Comparison of ENCODE assay signal across 8 mouse cellular contexts in the genomic region with DNA sequence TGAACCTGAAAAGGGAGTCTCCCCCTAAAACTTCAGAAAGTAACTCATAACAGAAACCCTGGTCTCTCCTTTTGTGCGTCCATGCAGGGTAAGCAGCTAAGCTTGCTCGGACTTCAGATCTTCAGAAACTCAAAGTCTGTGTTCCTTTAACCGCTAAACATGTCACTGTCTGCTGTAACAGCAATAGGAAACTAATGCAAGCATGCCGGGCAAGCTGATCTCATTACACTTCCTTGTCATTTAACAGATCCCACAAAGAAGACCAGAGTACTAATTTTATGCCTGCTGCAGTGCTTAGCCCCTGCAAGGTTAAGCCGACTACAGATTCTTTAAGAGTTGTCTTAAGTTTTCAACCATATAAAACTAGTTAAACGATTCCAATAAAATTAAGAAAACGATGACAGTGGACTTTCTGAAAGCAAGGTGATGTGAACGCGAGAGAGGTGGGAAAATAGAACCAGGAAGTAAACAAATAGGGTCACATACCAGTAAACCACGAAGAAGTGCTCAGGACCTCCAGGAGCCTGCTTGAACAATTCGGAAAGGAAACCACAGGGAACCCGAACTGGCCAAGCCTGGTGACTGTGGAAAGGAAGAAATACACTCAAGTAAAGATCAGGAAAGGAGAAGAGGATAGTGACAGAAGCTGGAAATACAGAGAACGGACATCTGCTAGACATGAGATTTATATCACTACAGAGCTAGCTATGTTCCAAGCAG. TPM values are rescaled to one million over a fixed set of nuclear protein-coding genes. Genes with fewer than 3 reads are reported as not detected.
A peak's percentile ranks its signal among the peaks of the same experiment; 100 is the strongest.
DNase-seq lines count a peak whose midpoint lies in the region; ATAC-seq lines count a peak whose summit lies in the region.

No protein-coding gene starts in this region.

- H3K27me3 ChIP-seq in embryonic facial prominence, embryonic 13.5 days: no peaks in the 10 kb centered on the region
- no peaks in the 10 kb centered on the region for H3K27me3 ChIP-seq in hindbrain, embryonic 13.5 days

- H3K9me3 ChIP-seq in embryonic facial prominence, embryonic 13.5 days: no peaks in the 10 kb centered on the region
- H3K9me3 ChIP-seq in hindbrain, embryonic 13.5 days: no peaks in the 10 kb centered on the region

- peak overlapping the region; percentile 67 for H3K4me3 ChIP-seq in embryonic facial prominence, embryonic 13.5 days
- H3K4me3 ChIP-seq in hindbrain, embryonic 13.5 days: peak overlapping the region; percentile 72

- peak; percentile 5 for DNase-seq in adrenal gland, adult 2 months
- no peak for DNase-seq in adrenal gland, postnatal 4 days (ENCODE audit: low spot score in 2 of 2)
- peak; percentile 67 for DNase-seq in 416B (ENCODE audit: low read depth)
- peak; percentile 10 for DNase-seq in lung, postnatal 36 days
- no peak for DNase-seq in urinary bladder, postnatal 10 days (ENCODE audit: low spot score)
- no peak for DNase-seq in layer of hippocampus, adult 8-10 months (ENCODE audit: low spot score in 2 of 2)

- peaks cover 28% of the 10 kb centered on the region for H3K36me3 ChIP-seq in embryonic facial prominence, embryonic 13.5 days
- peaks cover 10% of the 10 kb centered on the region for H3K36me3 ChIP-seq in hindbrain, embryonic 13.5 days

- WGBS in embryonic facial prominence, embryonic 13.5 days: 12% methylated on average over 13 of the region's 13 CpGs
- 22% methylated on average over 13 of the region's 13 CpGs for WGBS in hindbrain, embryonic 13.5 days

- peak overlapping the region; percentile 84 for H3K9ac ChIP-seq in embryonic facial prominence, embryonic 13.5 days
- H3K9ac ChIP-seq in hindbrain, embryonic 13.5 days: peak overlapping the region; percentile 86

- ATAC-seq in embryonic facial prominence, embryonic 13.5 days (ENCODE audit: insufficient number of reproducible peaks, insufficient read depth, low FRiP score, low TSS enrichment, low read depth): no peak
- ATAC-seq in hindbrain, embryonic 13.5 days (ENCODE audit: low FRiP score): no peak

- H3K4me2 ChIP-seq in embryonic facial prominence, embryonic 13.5 days: peak overlapping the region; percentile 69
- peak overlapping the region; percentile 64 for H3K4me2 ChIP-seq in hindbrain, embryonic 13.5 days

- peak overlapping the region; percentile 91 for H3K27ac ChIP-seq in embryonic facial prominence, embryonic 13.5 days
- H3K27ac ChIP-seq in hindbrain, embryonic 13.5 days: peak overlapping the region; percentile 94; the same call in 1 of the 2 replicates

- H3K4me1 ChIP-seq in embryonic facial prominence, embryonic 13.5 days: peaks cover 11% of the 10 kb centered on the region
- H3K4me1 ChIP-seq in hindbrain, embryonic 13.5 days (replicated peaks): peaks cover 13% of the 10 kb centered on the region

RNA-seq across cellular contexts. Expression of a gene that starts 1.0 kb away (rescaled TPM):
- total RNA-seq in adrenal gland, adult 2 months (2021): 10 to 100 TPM; 33.2 to 37.5 TPM
- polyA plus RNA-seq in adrenal gland, adult 2 months (2012; rRNA removed): 3.3 and 3.7 TPM in 2 replicates
- 10 to 100 TPM; 43.0 to 64.2 TPM for total RNA-seq in adrenal gland, postnatal 4 days (2021)
- 43.6 and 47.3 TPM in 2 replicates for polyA plus RNA-seq in embryonic facial prominence, embryonic 13.5 days (2015; fragmentation: Nextera tagmentation; extraction: Ambion mirVana)
- polyA plus RNA-seq in hindbrain, embryonic 13.5 days (2015; fragmentation: Nextera tagmentation; extraction: Ambion mirVana): 23.1 and 23.3 TPM in 2 replicates
- 10 to 100 TPM; 21.6 to 30.9 (median 25.3) TPM for total RNA-seq in layer of hippocampus, adult 8-10 months (2022)

Comparison
In these comparisons a context has a peak if more than half of its experiments do, and no peak if none do; other contexts are left out.
1. DNase-seq: peak in adrenal gland, adult 2 months (single experiment), 416B (single experiment) and lung, postnatal 36 days (single experiment); none in adrenal gland, postnatal 4 days (0 of 2), urinary bladder, postnatal 10 days (single experiment) and layer of hippocampus, adult 8-10 months (0 of 2).